Mouse (Mus musculus) adrenal gland, adult (tissue): ENCODE results near the gene Lhfpl2.

Experiments used
- DNase-seq, 2 experiments: peaks; one replicate each; pipeline ENCODE4 v3.0.0; 2022 to 2023; ENCODE audit warnings: low spot score in 1 of 2; ENCODE audit not compliant: inconsistent age in 2 of 2

Gene Lhfpl2

DNA sequence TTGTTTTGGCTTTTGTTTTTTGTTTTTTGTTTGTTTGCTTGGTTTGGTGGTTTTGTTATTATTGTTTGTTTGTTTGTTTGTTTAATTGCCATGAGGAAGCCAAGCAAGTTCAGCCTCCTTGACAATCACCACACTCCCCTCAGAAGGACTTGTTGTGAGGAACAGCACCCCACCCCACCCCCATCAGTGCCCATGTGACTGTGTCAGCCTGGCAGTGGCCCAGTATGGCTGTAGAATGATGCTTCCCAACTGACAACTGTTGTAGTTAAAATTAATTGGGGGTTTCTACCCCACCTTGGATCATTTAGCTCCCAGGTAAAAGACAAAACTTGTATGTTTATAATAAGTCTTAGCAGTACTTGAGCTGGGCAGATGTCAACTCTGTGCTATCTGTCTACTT, 37.6 kb downstream of the Lhfpl2 start:
- no peak for DNase-seq

GRCm38 (mm10) chr13:94097667-94098066, 40.1 kb downstream of the Lhfpl2 start:
- DNase-seq, result no peak

DNA sequence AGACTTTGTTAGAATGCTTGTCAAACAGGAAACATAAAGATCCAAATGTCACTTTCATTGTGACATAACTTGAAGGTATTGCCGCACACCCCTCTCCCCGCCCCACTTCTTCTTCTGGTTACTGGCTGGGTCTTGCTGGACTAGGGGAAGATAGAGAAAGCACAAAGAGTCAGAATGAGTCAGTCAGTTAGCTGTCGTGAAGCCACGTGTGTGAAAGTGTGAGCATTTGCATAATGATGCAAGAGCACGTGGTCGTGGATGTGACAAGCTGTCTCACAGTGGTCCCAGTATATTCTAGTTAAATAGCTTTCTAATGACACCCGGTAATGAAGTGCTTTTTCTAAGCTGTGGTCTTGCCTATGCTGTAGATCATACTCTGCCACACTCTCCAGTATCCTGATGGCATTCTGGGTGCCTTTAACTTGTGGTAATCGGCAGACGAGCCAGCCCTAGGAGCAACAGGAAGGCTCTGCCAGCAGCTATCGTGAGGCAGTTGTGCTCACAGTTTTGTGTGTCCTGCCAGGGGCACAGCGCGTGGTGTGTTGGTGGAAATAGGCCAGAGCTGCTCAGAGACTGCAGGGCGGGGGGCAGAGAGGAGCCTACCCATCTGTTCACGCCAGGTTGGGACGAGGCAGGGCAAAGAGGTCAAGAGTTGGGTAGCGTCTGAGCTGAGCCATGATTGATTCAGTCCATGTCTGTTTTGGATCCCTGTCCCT, 40.9 kb downstream of the Lhfpl2 start:
- peak; percentile 28 to 59 for DNase-seq

GRCm38 (mm10) chr13:94099087-94099486, 41.5 kb downstream of the Lhfpl2 start:
- no peak for DNase-seq

DNA sequence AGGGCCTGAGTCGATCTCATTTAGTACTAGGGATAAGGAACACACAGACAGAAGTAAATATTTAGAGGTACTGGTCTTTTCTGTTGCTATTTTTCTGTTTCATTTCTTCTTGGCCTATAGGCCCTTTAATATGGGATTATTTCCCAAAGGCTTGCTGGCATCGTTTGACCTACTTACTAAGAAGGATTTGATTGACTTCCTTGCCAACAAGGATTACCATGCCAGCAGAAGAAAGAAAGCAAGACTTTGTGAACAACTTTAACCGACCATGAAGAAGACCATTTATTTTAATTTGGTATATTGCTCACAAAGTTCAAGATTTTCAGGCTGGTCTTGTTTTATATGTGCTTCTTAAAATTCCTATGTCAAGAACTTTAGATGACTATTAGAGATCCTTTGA, 42.8 kb downstream of the Lhfpl2 start:
- peak in 1 of 2 experiments; percentile 52 for DNase-seq

- DNase-seq, result no peak
Measured at GRCm38 (mm10) chr13:94101020-94101571, 43.5 kb downstream of the Lhfpl2 start.

GRCm38 (mm10) chr13:94104866-94105475, 47.4 kb downstream of the Lhfpl2 start:
- DNase-seq, result no peak

DNA sequence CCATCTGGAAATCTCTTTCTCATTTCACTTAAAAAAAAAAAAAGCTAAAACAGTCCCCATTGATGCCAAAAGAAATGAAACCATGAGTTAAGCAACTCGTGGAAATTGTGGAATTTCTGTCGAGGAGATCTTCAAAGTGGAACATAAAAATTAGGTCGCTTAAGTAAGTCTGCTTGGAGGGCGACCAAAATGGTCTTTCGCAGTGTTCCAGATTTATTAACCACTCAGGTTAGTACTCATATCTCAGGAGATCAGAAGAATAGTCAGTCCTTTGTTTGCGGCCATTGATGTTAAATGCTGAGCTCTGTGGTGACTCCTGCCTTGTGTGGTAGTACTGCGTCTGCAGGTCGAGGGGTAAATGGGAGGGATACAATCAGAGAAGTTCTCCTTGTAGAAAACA, 48.8 kb downstream of the Lhfpl2 start:
- peak in 1 of 2 experiments; percentile 44 for DNase-seq

DNA sequence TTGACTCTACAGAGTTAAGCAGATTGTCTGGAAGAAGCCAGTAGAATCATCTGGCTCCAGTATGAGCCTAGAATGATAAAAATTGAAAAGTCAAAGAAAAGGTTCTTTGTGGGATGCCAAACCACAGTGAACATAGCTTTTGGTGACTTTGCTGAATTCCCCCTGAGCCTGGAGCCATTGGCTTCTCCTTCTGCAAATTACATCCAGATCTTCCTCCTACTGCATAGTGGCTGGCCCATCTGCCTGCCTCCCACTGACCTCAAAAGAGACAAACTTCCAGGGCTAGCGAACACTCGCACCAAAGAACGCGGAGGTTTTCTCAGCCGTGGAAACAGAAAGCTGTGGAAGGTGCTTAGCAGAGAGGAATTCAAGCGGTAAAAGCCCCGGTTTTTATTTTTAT, 49.4 kb downstream of the Lhfpl2 start:
- no peak for DNase-seq

DNA sequence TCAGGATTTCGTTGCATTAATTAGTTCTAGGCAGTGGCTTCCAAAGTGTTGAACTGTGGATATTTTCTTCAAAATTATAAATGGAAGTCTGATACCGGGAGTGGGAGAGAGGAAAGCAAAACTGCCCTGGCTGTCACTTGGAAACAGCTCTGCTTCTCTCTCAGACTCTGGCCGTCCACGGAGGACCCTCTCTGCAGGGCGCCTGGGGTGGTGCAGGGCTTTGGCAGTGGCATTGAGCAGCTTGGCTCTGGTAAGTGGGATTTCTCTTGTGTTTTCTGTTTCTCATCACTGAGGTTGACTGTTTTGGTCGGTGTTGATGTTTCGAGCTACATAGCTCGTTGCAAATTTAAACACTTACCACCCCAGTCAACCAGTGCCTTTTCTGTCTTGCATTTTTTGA, 53.0 kb downstream of the Lhfpl2 start:
- no peak for DNase-seq

GRCm38 (mm10) chr13:94115476-94115875, 57.9 kb downstream of the Lhfpl2 start:
- DNase-seq, result peak; percentile 77 to 86

DNA sequence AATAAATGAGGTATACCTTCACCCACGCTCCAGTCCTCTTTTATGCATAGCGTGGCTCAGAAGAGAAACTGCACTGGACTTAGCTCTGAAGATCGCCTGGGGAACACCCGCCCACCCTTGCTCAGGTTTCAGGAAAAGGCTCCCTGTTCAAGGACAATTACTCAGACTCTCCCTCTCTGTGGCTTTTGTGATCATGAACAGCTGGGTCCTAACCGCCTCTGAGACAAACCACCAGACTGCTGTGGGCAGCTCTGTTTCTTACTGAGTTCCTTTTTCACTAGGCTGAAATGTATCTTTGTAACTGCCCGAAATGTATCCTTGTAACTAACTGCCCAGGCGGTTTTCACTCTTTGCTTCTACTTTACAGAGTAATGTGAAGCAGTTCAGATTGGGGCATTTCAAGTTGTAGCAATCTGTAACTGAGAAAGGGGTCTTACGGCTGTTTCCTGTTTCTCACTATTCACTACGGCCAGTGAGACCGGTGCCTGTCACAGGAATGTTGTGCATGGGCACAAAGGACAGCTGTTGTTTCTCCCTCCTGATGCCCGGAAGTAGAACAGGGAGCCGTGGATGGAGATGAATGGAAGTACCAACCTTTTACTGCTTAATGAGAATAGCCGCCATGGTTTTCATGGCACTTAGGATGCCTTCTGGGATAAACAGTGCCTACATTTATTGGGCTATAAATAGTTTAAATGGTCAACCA, 59.3 kb downstream of the Lhfpl2 start:
- DNase-seq, result peak; percentile 64 to 81

GRCm38 (mm10) chr13:94117522-94117921, 59.9 kb downstream of the Lhfpl2 start:
- DNase-seq, result no peak

- no peak for DNase-seq
Measured at GRCm38 (mm10) chr13:94118091-94118490, 60.5 kb downstream of the Lhfpl2 start.

GRCm38 (mm10) chr13:94119309-94119708, 61.7 kb downstream of the Lhfpl2 start:
- DNase-seq, result no peak

GRCm38 (mm10) chr13:94122703-94123592, 65.4 kb downstream of the Lhfpl2 start:
- DNase-seq, result no peak

- no peak for DNase-seq
Measured at GRCm38 (mm10) chr13:94130394-94130793, 72.8 kb downstream of the Lhfpl2 start.

- peak in 1 of 2 experiments; percentile 26 for DNase-seq
Measured at GRCm38 (mm10) chr13:94131135-94131534, 73.5 kb downstream of the Lhfpl2 start.

GRCm38 (mm10) chr13:94132187-94132995, 74.8 kb downstream of the Lhfpl2 start:
- peak; percentile 49 to 83 for DNase-seq

GRCm38 (mm10) chr13:94134646-94135045, 77.0 kb downstream of the Lhfpl2 start:
- no peak for DNase-seq
